Comparison of ENCODE assay signal across 8 mouse cellular contexts in the genomic region with DNA sequence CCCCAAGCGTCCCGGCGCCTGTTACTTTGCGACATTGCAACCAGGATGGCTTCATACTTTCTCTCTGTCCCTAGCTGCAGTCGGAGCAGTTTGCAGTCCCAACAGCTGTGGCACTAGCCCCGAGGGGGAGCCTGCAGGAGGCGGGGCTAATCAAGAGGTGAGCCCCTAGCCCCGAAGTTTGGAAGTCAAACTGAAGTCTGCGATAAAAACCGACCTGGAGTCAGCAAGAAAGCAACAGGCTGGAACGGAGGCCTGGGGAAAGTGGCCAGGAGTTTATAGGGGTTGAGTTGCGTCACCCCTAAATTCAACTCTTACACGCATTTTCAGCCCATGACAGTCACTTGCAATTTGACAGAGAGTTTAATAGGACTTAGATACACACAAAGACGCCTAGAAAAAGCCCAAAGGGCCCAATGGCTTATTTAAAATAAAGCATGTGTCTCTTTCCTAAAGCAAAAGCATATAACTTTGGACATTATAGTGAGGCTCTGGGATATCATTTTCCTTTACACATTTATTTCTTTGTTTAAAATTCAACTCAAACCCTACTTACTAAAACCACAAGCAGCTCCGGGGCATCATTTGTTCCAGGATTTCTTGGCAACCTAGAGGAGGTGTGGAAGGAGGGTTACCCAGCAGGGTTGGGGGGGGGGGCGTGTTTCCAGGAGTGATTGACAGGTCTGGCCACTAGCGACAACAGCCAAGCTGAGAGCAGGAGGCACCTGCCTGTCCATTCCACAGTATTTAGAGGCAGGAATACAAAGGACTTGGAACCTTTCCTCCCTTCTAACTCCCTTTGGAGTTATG. TPM values are rescaled to one million over a fixed set of nuclear protein-coding genes. Genes with fewer than 3 reads are reported as not detected.
DNase-seq lines count a peak whose midpoint lies in the region; ATAC-seq lines count a peak whose summit lies in the region.

A gene (minus strand): TSS at position 140 of the 807 bp plus-strand sequence.

- peak within 1 kb of the TSS; percentile 76 for H3K4me2 ChIP-seq in embryonic facial prominence, embryonic 13.5 days
- peak within 1 kb of the TSS; percentile 78 for H3K4me2 ChIP-seq in heart, embryonic 12.5 days
- H3K4me2 ChIP-seq in lung, embryonic 16.5 days (ENCODE audit: low read depth, low read length): peak within 1 kb of the TSS; percentile 70

- H3K4me1 ChIP-seq in embryonic facial prominence, embryonic 13.5 days: peaks cover 11% of the 10 kb centered on the region; the same call in 1 of the 2 replicates
- H3K4me1 ChIP-seq in heart, embryonic 12.5 days (replicated peaks): no peaks in the 10 kb centered on the region
- 0 out of 2 replicates have a peak, but pooled peaks cover 6% of the 10 kb centered on the region for H3K4me1 ChIP-seq in lung, embryonic 16.5 days (replicated peaks; ENCODE audit: control insufficient read depth, insufficient read depth, low read length)

- WGBS in embryonic facial prominence, embryonic 13.5 days: under 1% methylated on average over 17 of the region's 17 CpGs
- 4% methylated on average over 17 of the region's 17 CpGs for WGBS in heart, embryonic 12.5 days
- WGBS in lung, embryonic 16.5 days: 2% methylated on average over 17 of the region's 17 CpGs

- no peaks in the 10 kb centered on the region for H3K9me3 ChIP-seq in embryonic facial prominence, embryonic 13.5 days
- no peaks in the 10 kb centered on the region for H3K9me3 ChIP-seq in heart, embryonic 12.5 days (replicated peaks)
- H3K9me3 ChIP-seq in lung, embryonic 16.5 days (ENCODE audit: control insufficient read depth, low read length): no peaks in the 10 kb centered on the region

- peak; percentile 12 for DNase-seq in layer of hippocampus, adult 11-12 months (ENCODE audit: low spot score)
- no peak for DNase-seq in layer of hippocampus, adult 9-10 months (ENCODE audit: low spot score)
- peak; percentile 79 for DNase-seq in kidney, adult 9 months
- DNase-seq in retina, postnatal 1 day: peak; percentile 84
- DNase-seq in B cell, adult 2 months: no peak

- H3K36me3 ChIP-seq in embryonic facial prominence, embryonic 13.5 days: no peaks in the 10 kb centered on the region
- no peaks in the 10 kb centered on the region for H3K36me3 ChIP-seq in heart, embryonic 12.5 days
- no peaks in the 10 kb centered on the region for H3K36me3 ChIP-seq in lung, embryonic 16.5 days (ENCODE audit: control insufficient read depth, insufficient read depth, low read length)

- ATAC-seq in embryonic facial prominence, embryonic 13.5 days (ENCODE audit: insufficient number of reproducible peaks, insufficient read depth, low FRiP score, low TSS enrichment, low read depth): peak; percentile 93
- ATAC-seq in heart, embryonic 12.5 days (ENCODE audit: insufficient number of reproducible peaks, low FRiP score): peak; percentile 89
- ATAC-seq in lung, embryonic 16.5 days (ENCODE audit: low read depth): peak; percentile 94

- H3K27ac ChIP-seq in embryonic facial prominence, embryonic 13.5 days: 0 out of 2 replicates have a peak within 1 kb of the TSS, but pooled peaks have one; percentile 33
- H3K27ac ChIP-seq in heart, embryonic 12.5 days (ENCODE audit: poor library complexity, severe bottlenecking): 0 out of 2 replicates have a peak within 1 kb of the TSS, but pooled peaks have one; percentile 2
- H3K27ac ChIP-seq in lung, embryonic 16.5 days (ENCODE audit: low read length): peak within 1 kb of the TSS; percentile 83

- peak within 1 kb of the TSS; percentile 77 for H3K9ac ChIP-seq in embryonic facial prominence, embryonic 13.5 days
- H3K9ac ChIP-seq in heart, embryonic 12.5 days: peak within 1 kb of the TSS; percentile 67
- peak within 1 kb of the TSS; percentile 80 for H3K9ac ChIP-seq in lung, embryonic 16.5 days (ENCODE audit: low read length)

- H3K4me3 ChIP-seq in embryonic facial prominence, embryonic 13.5 days: peak within 1 kb of the TSS; percentile 61
- peak within 1 kb of the TSS; percentile 58 for H3K4me3 ChIP-seq in heart, embryonic 12.5 days
- peak within 1 kb of the TSS; percentile 73 for H3K4me3 ChIP-seq in lung, embryonic 16.5 days (ENCODE audit: low read length)

- H3K27me3 ChIP-seq in embryonic facial prominence, embryonic 13.5 days: no peaks in the 10 kb centered on the region
- H3K27me3 ChIP-seq in heart, embryonic 12.5 days (replicated peaks): no peaks in the 10 kb centered on the region
- H3K27me3 ChIP-seq in lung, embryonic 16.5 days (ENCODE audit: control insufficient read depth, insufficient read depth, low read depth, low read length): no peaks in the 10 kb centered on the region

RNA-seq across cellular contexts. Expression of the gene that starts here (rescaled TPM):
- 4.4 TPM in 2 replicates for polyA plus RNA-seq in embryonic facial prominence, embryonic 13.5 days (2015; fragmentation: Nextera tagmentation; extraction: Ambion mirVana)
- 1.7 TPM in 2 replicates for polyA plus RNA-seq in heart, embryonic 12.5 days (2016; fragmentation: Nextera tagmentation; extraction: Ambion mirVana)
- polyA plus RNA-seq in lung, embryonic 16.5 days (2015; fragmentation: Nextera tagmentation; extraction: Ambion mirVana): 10.6 and 11.0 TPM in 2 replicates

Comparison
In these comparisons a context has a peak if more than half of its experiments do, and no peak if none do; other contexts are left out.
1. DNase-seq: peak in layer of hippocampus, adult 11-12 months (single experiment), kidney, adult 9 months (single experiment) and retina, postnatal 1 day (single experiment); none in layer of hippocampus, adult 9-10 months (single experiment) and B cell, adult 2 months (0 of 2).
2. H3K27ac ChIP-seq: peak in every context shown above with its lines; median percentile 83 in lung, embryonic 16.5 days; 33 in embryonic facial prominence, embryonic 13.5 days; 2 in heart, embryonic 12.5 days.
3. Peak in every context shown above with its lines, with median percentiles within 50 percentile points of each other: ATAC-seq, H3K4me2 ChIP-seq, H3K4me3 ChIP-seq and H3K9ac ChIP-seq.